Mouse (Mus musculus): ENCODE data around the gene Mark3. TPM values are rescaled to one million over a fixed set of nuclear protein-coding genes. Genes with fewer than 3 reads are reported as not detected.

Gene Mark3
- polyA plus RNA-seq, 1 experiment from 2014 or later: 50.8 TPM

DNA sequence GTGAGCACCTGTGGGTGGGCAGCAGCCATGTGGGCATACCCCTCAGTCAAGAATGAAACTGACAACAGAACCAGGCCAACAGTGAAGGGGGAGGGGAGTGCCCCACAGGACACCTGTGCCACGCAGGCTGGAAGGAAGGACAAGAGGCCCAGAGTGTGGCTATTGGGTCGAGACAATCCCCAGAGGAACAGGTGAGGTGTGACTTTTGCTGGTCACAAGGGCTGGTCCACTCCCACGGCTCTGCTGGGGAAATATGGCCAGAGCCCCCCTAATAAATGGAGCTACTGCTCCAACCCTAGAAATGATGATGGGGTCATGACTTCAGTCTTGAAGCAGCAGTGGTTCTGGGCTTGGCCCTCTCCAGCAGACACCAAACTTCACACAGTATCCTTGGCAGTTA, 129.0 kb downstream of the Mark3 start:
- Histone ChIP-seq H3K4me3 (ENCODE audit: control insufficient read depth in 1 of 2, insufficient read depth in 1 of 2, low read depth in 1 of 2, low read length in 2 of 2) (no peak overlapping the region), H3K27ac (replicated peaks in 1 of 2; ENCODE audit: control insufficient read depth in 1 of 2, insufficient read depth in 1 of 2, low read depth in 2 of 2, low read length in 2 of 2) (no peak overlapping the region), H3K9ac (ENCODE audit: low read length) (no peak overlapping the region), H3K4me2 (ENCODE audit: low read length) (no peak overlapping the region), H3K4me1 (ENCODE audit: control insufficient read depth in 2 of 2, insufficient read depth in 2 of 2, low read length in 2 of 2) (peaks cover 18 to 28% of the 10 kb centered on the region in 2 experiments), H3K9me3 (ENCODE audit: control insufficient read depth, low read length) (no peaks in the 10 kb centered on the region), H3K36me3 (ENCODE audit: control insufficient read depth, insufficient read depth, low read length) (peaks cover 9% of the 10 kb centered on the region; the same call in 1 of the 2 replicates), H3K27me3 (ENCODE audit: control insufficient read depth, insufficient read depth, low read length) (no peaks in the 10 kb centered on the region)
- ATAC-seq (ENCODE audit: insufficient number of reproducible peaks, insufficient read depth, low FRiP score, low read depth): no peak
- 70% methylated on average over 3 of the region's 3 CpGs for WGBS

DNA sequence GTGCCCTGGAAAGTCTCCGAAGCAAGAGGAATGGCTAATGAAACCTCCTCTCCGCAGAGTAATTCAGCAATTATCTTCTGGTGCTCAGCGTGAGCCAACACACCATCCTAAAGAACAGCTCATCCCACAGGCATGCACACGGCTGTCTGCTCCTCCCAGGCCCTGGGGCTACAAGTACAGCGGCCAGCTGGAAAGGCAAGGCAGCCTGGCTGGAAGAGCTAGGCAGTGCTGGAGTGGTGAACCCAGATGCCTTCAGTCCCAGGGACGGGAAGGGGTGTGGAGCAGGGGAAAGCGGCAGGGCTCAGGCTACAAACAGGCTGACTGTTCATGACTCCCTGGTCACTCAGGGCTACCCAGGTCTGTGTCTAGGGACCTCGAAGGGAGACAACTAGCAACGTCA, 130.3 kb downstream of the Mark3 start:
- Histone ChIP-seq H3K27ac (replicated peaks in 1 of 2; ENCODE audit: control insufficient read depth in 1 of 2, insufficient read depth in 1 of 2, low read depth in 2 of 2, low read length in 2 of 2) (peak overlapping the region; percentile 60 to 68), H3K27me3 (ENCODE audit: control insufficient read depth, insufficient read depth, low read length) (no peaks in the 10 kb centered on the region), H3K4me3 (ENCODE audit: control insufficient read depth in 1 of 2, insufficient read depth in 1 of 2, low read depth in 1 of 2, low read length in 2 of 2) (no peak overlapping the region), H3K4me2 (ENCODE audit: low read length) (peak overlapping the region; percentile 13; the same call in 1 of the 2 replicates), H3K36me3 (ENCODE audit: control insufficient read depth, insufficient read depth, low read length) (peaks cover 20% of the 10 kb centered on the region), H3K9me3 (ENCODE audit: control insufficient read depth, low read length) (no peaks in the 10 kb centered on the region), H3K9ac (ENCODE audit: low read length) (peak overlapping the region; percentile 18; the same call in 1 of the 2 replicates), H3K4me1 (ENCODE audit: control insufficient read depth in 2 of 2, insufficient read depth in 2 of 2, low read length in 2 of 2) (peaks cover 18 to 29% of the 10 kb centered on the region in 2 experiments)
- peak; percentile 61 for ATAC-seq (ENCODE audit: insufficient number of reproducible peaks, insufficient read depth, low FRiP score, low read depth)
- 33% methylated on average over 9 of the region's 9 CpGs for WGBS

DNA sequence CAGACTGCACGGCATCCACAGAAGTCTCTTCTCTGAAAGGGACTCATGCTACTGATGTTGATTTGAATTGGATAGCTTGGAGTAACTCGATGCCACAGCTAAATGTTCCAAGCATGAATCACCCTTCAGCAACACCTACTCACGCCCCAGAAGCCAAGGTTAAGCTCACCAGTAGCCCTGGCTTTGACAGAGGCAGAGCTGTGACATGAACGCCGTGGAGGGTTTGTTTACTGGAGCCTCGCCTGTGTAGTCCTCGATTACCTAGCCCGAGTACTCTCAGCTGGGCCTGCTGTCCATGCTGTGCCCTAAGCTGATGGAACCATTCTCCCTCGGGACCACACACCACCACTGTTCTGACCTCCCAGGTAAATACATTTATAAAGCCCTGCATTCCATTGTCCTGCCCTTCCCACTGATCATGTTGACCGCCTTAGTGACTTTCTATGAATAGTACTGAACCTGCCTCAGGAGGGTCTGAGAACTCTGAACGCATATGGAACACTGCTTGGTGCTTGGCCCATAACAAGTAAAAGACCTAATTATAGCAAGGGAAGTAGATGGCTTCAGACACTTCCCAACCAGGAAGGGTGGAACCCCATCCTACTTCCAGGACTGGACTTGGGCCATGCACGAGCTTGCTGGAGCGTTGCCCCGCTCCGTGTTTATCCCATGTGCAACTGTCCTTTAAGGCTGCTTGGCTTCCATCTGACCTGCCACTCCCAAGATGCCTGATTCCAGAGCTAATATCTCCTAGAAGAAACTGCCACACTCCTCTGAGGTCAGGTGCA, 131.1 kb downstream of the Mark3 start:
- WGBS: 36% methylated on average over 15 of the region's 15 CpGs
- peak; percentile 60; the same call in 1 of the 2 replicates for ATAC-seq (ENCODE audit: insufficient number of reproducible peaks, insufficient read depth, low FRiP score, low read depth)
- peak overlapping the region; percentile 60 to 68 for H3K27ac ChIP-seq (replicated peaks in 1 of 2; ENCODE audit: control insufficient read depth in 1 of 2, insufficient read depth in 1 of 2, low read depth in 2 of 2, low read length in 2 of 2)
- H3K9me3 ChIP-seq (ENCODE audit: control insufficient read depth, low read length): no peaks in the 10 kb centered on the region
- 0 out of 2 replicates have a peak overlapping the region, but pooled peaks have one; percentile 18 for H3K9ac ChIP-seq (ENCODE audit: low read length)
- no peaks in the 10 kb centered on the region for H3K27me3 ChIP-seq (ENCODE audit: control insufficient read depth, insufficient read depth, low read length)
- H3K4me3 ChIP-seq (ENCODE audit: control insufficient read depth in 1 of 2, insufficient read depth in 1 of 2, low read depth in 1 of 2, low read length in 2 of 2): no peak overlapping the region
- H3K4me1 ChIP-seq (ENCODE audit: control insufficient read depth in 2 of 2, insufficient read depth in 2 of 2, low read length in 2 of 2): peaks cover 18 to 35% of the 10 kb centered on the region in 2 experiments
- H3K36me3 ChIP-seq (ENCODE audit: control insufficient read depth, insufficient read depth, low read length): peaks cover 28% of the 10 kb centered on the region
- H3K4me2 ChIP-seq (ENCODE audit: low read length): peak overlapping the region; percentile 2; the same call in 1 of the 2 replicates

Other genes starting within 250 kb of the Mark3 start
- 27.0 and 28.9 TPM in 2 replicates for gene Cdc42bpb, start 196.8 kb upstream of the Mark3 start, polyA plus RNA-seq (2014; fragmentation: Nextera tagmentation; extraction: Ambion mirVana)
- gene Lbhd2, start 167.7 kb upstream of the Mark3 start, polyA plus RNA-seq (2014; fragmentation: Nextera tagmentation; extraction: Ambion mirVana): 1.2 TPM in 1 of 2 replicates, not detected in the other
- gene Exoc3l4, start 157.5 kb upstream of the Mark3 start, polyA plus RNA-seq (2014; fragmentation: Nextera tagmentation; extraction: Ambion mirVana): 8.1 and 9.4 TPM in 2 replicates
- gene Tnfaip2, start 132.1 kb upstream of the Mark3 start, polyA plus RNA-seq (2014; fragmentation: Nextera tagmentation; extraction: Ambion mirVana): 5.5 and 6.9 TPM in 2 replicates
- 1.1 and 1.4 TPM in 2 replicates for gene Gm266, start 88.7 kb upstream of the Mark3 start, polyA plus RNA-seq (2014; fragmentation: Nextera tagmentation; extraction: Ambion mirVana)
- gene Eif5, start 36.5 kb upstream of the Mark3 start, polyA plus RNA-seq (2014; fragmentation: Nextera tagmentation; extraction: Ambion mirVana): 364 and 377 TPM in 2 replicates
- gene Ckb, start 97.8 kb downstream of the Mark3 start, polyA plus RNA-seq (2014; fragmentation: Nextera tagmentation; extraction: Ambion mirVana): 262 and 266 TPM in 2 replicates
- 3.1 and 5.5 TPM in 2 replicates for gene Trmt61a, start 103.6 kb downstream of the Mark3 start, polyA plus RNA-seq (2014; fragmentation: Nextera tagmentation; extraction: Ambion mirVana)
- 42.1 and 42.6 TPM in 2 replicates for gene Bag5, start 138.7 kb downstream of the Mark3 start, polyA plus RNA-seq (2014; fragmentation: Nextera tagmentation; extraction: Ambion mirVana)
- 49.7 and 51.0 TPM in 2 replicates for gene Apopt1, start 138.7 kb downstream of the Mark3 start, polyA plus RNA-seq (2014; fragmentation: Nextera tagmentation; extraction: Ambion mirVana)
- gene Klc1, start 184.3 kb downstream of the Mark3 start, polyA plus RNA-seq (2014; fragmentation: Nextera tagmentation; extraction: Ambion mirVana): 98.9 and 118 TPM in 2 replicates
- gene Xrcc3, start 239.3 kb downstream of the Mark3 start, polyA plus RNA-seq (2014; fragmentation: Nextera tagmentation; extraction: Ambion mirVana): 5.7 and 7.0 TPM in 2 replicates
- 88.3 and 89.3 TPM in 2 replicates for gene Zfyve21, start 239.6 kb downstream of the Mark3 start, polyA plus RNA-seq (2014; fragmentation: Nextera tagmentation; extraction: Ambion mirVana)

All from heart, embryonic 14.5 days (tissue).